Mouse (Mus musculus): ENCODE measurements around the gene Vipas39. TPM values are rescaled to one million over a fixed set of nuclear protein-coding genes. Genes with fewer than 3 reads are reported as not detected.

Gene Vipas39
- polyA plus RNA-seq, 1 experiment: 37.6 TPM

- DNase-seq: no peak
- Histone ChIP-seq H3K4me1 (replicated peaks; ENCODE audit: control insufficient read depth, insufficient read depth, low read length) (peaks cover 2% of the 10 kb centered on the region; the same call in 1 of the 2 replicates), H3K27ac (ENCODE audit: control insufficient read depth, insufficient read depth, low read length) (no peak overlapping the region), H3K27me3 (ENCODE audit: control insufficient read depth, insufficient read depth, low read length) (no peaks in the 10 kb centered on the region), H3K4me3 (ENCODE audit: control insufficient read depth, insufficient read depth, low read length) (no peak overlapping the region), H3K36me3 (ENCODE audit: control insufficient read depth, insufficient read depth, low read length) (no peaks in the 10 kb centered on the region)
- TF ChIP-seq POLR2A (IDR thresholded peaks at IDR 0.05; ENCODE audit: control insufficient read depth, extremely low read depth, insufficient read depth, low read length, poor library complexity) (no peak), CTCF (IDR thresholded peaks at IDR 0.05; ENCODE audit: borderline replicate concordance, control insufficient read depth, extremely low read depth, insufficient read depth, low read length, poor library complexity) (no peak)
- 38% methylated on average over 3 of the region's 3 CpGs for WGBS
Measured at GRCm38 (mm10) chr12:87193008-87193407, 73.0 kb downstream of the Vipas39 start.

Other genes with a start within 250 kb of the Vipas39 start
- gene Tmem63c, start 244.9 kb downstream of the Vipas39 start, polyA plus RNA-seq (2012; rRNA removed): 0.43 and 0.58 TPM in 2 replicates
- gene Ngb, start 163.7 kb downstream of the Vipas39 start, polyA plus RNA-seq (2012; rRNA removed): 0.17 and 0.55 TPM in 2 replicates
- 39.0 and 46.9 TPM in 2 replicates for gene Gstz1, start 119.1 kb downstream of the Vipas39 start, polyA plus RNA-seq (2012; rRNA removed)
- 11.3 and 12.2 TPM in 2 replicates for gene Pomt2, start 118.3 kb downstream of the Vipas39 start, polyA plus RNA-seq (2012; rRNA removed)
- gene Samd15, start 66.5 kb downstream of the Vipas39 start, polyA plus RNA-seq (2012; rRNA removed): 0.23 and 0.49 TPM in 2 replicates
- gene Tmed8, start 65.8 kb downstream of the Vipas39 start, polyA plus RNA-seq (2012; rRNA removed): 9.6 and 9.7 TPM in 2 replicates
- 0.54 and 0.86 TPM in 2 replicates for gene Noxred1, start 27.5 kb downstream of the Vipas39 start, polyA plus RNA-seq (2012; rRNA removed)
- 63.8 and 64.5 TPM in 2 replicates for gene Ahsa1, start 223 bp upstream of the Vipas39 start, polyA plus RNA-seq (2012; rRNA removed)
- gene Ism2, start 33.4 kb upstream of the Vipas39 start, polyA plus RNA-seq (2012; rRNA removed): 0.05 TPM in 1 of 2 replicates, not detected in the other
- 9.2 and 10.2 TPM in 2 replicates for gene Sptlc2, start 122.1 kb upstream of the Vipas39 start, polyA plus RNA-seq (2012; rRNA removed)
- gene Slirp, start 177.6 kb upstream of the Vipas39 start, polyA plus RNA-seq (2012; rRNA removed): 10.5 and 17.5 TPM in 2 replicates
- 36.1 and 42.7 TPM in 2 replicates for gene Alkbh1, start 177.8 kb upstream of the Vipas39 start, polyA plus RNA-seq (2012; rRNA removed)
- 14.3 and 16.8 TPM in 2 replicates for gene Snw1, start 206.0 kb upstream of the Vipas39 start, polyA plus RNA-seq (2012; rRNA removed)
- gene Gm5788, start 228.5 kb upstream of the Vipas39 start, polyA plus RNA-seq (2012; rRNA removed): not detected in 2 replicates
- gene Gm8300, start 248.1 kb upstream of the Vipas39 start, polyA plus RNA-seq (2012; rRNA removed): not detected in 2 replicates

All from thymus, adult 2 months (tissue).